Mouse (Mus musculus) B cell, adult 2 months (primary cell): ENCODE results near the gene Kmt2d.
A peak's percentile ranks its signal among the peaks of the same experiment; 100 is the strongest.

Experiments used
- DNase-seq, 2 experiments: peaks; one replicate each; pipeline ENCODE4 v3.0.0; 2022

The Kmt2d gene

DNA sequence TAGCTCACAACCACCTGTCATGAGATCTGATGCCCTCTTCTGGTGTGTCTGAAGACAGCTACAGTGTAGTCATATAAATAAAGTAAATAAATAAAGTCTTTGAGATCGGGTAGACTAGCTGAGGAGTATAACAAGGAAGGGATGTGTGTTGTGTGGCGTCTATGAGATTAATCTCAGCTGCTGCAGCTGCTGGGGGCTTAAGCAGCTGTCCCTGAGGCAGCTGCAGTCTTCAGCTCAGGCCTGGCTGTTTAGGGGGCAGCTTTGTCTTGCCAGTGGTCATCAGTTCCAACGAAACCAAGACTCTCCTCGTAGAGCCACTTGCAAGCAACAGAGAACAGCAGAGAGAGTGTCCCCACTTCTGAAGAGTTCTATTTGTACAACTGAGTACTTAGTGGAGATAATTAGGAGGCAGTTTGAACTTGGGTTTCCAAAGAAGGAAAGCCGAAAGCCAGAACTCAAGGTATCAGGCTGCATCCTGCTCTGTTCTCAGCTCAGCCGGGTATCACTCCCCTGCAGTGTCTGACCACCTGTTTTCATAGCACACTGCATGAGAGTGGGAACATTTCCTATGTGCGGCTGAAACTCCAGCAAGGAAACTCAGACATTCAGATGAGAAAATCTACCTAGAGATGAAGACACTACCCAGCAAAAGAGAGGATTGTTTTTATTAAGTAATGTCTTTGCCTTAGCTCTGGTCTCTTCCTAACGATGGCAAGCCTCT is 15.8 kb upstream of the Kmt2d start:
- DNase-seq, result no peak

GRCm38 (mm10) chr15:98884106-98884505 is 13.1 kb upstream of the Kmt2d start:
- DNase-seq, result no peak

DNA sequence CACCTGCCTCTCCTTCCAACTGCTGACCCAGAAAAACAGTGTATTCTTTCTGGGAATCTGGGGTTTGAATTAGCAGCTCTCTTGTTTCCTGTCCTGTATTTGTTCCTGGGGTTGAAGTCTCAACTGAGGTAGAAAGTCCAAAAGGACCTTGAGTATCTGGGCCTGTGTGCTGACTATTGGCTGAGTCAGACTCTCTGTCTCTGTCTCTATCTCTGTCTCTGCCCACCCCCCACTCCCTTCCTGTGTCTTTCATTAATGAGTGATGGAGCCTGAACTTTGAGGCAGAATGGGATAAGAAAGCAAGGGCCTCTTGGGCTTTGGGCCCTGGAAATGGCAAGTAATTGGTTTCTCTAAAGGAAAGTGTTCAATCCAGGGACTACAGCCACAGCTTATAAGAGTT is 12.7 kb upstream of the Kmt2d start:
- no peak for DNase-seq

DNA sequence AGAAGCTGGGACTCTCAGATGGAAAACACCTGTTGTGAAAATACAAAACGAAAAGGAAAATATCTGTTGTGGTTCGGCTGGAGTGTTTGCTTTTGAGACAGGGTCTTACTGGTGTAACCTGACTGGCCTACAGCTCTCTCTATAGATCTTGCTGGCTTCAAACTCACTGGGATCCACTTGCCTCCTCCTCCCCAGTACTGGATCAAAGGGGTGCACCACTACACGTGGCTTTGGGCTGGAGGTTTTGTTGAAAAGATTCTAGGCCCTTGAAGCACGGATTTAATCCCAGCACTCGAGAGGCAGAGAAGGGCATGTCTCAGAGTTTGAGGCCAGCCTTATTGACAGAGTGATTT is 10.6 kb upstream of the Kmt2d start:
- DNase-seq, result no peak

DNA sequence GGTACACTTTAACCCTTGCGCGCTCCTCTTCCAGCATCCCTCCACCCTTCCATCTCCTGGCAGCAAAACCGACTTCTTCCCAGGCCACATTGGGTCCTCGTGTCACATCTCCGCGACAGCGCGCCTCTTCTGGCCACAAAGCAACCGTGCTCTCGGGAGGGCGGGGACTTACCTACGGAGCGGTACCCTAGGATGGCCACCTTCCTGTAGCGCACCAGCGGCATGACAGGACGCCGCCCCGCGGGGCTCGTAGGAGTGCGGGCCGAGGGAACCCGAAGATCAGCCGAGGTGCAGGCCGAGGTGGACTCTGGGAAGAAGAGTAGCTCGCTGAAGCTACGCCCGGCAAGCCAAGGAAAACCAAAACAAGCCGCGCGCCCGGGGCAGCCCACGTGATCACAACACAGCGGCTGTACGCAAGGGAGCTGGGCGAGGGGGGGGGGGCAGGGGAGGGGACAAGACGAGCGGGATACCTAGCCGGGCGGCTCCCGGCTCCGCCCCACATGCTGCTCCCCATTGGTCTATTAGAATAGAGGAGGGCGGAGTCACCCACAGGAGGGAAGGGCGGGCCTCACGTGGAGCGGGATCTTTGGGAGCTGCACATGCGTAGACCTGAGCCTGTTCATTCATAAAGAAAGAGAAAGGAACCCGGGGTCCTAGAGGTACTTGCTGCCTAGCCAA is 10.1 kb upstream of the Kmt2d start:
- peak; percentile 91 to 92 for DNase-seq

GRCm38 (mm10) chr15:98877331-98877730 is 6.3 kb upstream of the Kmt2d start:
- DNase-seq, result peak; percentile 77 to 82

- DNase-seq, result peak; percentile 93 to 94
These were observed 1.2 kb upstream of the Kmt2d start for GRCm38 (mm10) chr15:98871916-98872888.

GRCm38 (mm10) chr15:98870179-98871069 is 580 bp downstream of the Kmt2d start:
- DNase-seq, result peak in 1 of 2 experiments; percentile 10

GRCm38 (mm10) chr15:98869342-98870178 is 1.4 kb downstream of the Kmt2d start:
- no peak for DNase-seq

DNA sequence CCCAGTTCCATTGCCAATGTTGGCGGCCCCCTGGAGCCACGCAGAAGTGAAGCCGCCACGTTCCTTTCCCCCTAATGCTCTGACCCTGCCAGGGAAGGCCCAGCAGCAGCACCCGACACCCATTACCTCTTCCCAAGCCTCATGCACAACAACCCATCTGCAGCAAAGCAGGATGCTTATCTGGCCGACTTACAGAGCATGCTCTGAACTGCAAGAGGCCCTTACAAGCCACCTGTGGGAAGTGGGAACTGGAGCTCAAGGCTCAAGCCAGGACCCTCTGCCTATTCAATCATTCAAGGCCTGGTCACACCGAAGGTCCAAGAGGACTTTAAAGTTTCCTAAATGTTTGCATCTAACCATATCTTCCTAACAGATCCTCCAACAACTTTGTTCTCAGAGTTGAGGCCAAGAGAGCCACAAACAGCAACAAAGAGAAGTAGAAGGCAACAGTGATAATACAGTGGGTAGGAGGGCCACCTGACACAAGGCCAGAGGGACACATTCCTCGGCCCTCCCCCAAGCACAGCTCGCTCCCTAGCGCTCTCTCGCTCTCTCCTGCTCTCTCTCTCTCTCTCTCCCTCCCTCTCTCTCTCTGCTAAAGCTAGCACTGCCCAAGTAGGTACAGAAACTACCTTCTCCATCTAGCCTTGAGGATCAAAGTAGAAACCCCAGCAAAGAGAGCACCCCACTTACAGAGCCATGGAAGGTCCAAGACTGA is 2.5 kb downstream of the Kmt2d start:
- no peak for DNase-seq

DNA sequence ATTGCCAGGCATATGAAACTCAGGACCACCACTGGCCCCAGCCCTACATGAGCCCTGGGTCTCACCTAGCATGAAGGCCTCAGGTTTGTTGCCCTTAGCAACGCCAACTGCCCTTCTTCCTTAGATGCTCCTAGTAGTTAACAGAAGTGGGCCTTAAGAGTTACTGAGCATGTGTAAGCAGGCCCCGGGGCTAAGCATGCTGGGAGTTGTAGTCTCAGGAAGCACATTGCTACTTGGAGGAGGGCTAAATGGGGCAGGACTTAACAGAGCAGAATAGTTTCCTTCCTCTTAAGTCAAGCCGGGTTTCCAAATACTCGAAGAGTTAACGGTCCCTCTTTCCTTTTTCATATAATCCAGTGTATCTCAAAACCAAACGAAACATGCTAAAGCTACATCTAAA is 3.7 kb downstream of the Kmt2d start:
- peak; percentile 79 to 82 for DNase-seq

GRCm38 (mm10) chr15:98866501-98866900 is 4.5 kb downstream of the Kmt2d start:
- no peak for DNase-seq

- no peak for DNase-seq
These were observed 5.2 kb downstream of the Kmt2d start for GRCm38 (mm10) chr15:98865771-98866170.

GRCm38 (mm10) chr15:98864951-98865350 is 6.1 kb downstream of the Kmt2d start:
- no peak for DNase-seq

GRCm38 (mm10) chr15:98863451-98863958 is 7.5 kb downstream of the Kmt2d start:
- DNase-seq, result no peak

- no peak for DNase-seq
These were observed 9.1 kb downstream of the Kmt2d start for GRCm38 (mm10) chr15:98861701-98862410.

DNA sequence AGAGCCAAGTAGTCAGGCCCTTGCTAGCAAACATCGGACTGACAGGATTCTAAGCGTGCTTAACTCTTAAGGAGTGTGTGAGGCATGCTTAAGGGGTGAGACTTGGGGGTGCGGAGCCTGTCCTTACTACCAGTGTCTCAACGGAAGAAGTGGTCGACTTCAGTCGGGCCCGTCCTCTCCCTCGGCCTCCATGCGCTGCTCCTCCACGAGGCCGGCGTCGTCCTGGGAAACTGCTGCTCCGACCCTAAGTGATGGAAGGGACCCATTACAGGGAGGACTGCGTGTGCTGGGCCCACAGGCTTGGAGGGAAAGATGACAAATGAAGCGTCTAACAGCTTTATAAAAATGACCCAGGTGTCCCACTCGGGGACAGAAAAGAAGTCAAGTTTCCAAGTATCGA is 10.1 kb downstream of the Kmt2d start:
- no peak for DNase-seq

GRCm38 (mm10) chr15:98859319-98860043 is 11.5 kb downstream of the Kmt2d start:
- no peak for DNase-seq

DNA sequence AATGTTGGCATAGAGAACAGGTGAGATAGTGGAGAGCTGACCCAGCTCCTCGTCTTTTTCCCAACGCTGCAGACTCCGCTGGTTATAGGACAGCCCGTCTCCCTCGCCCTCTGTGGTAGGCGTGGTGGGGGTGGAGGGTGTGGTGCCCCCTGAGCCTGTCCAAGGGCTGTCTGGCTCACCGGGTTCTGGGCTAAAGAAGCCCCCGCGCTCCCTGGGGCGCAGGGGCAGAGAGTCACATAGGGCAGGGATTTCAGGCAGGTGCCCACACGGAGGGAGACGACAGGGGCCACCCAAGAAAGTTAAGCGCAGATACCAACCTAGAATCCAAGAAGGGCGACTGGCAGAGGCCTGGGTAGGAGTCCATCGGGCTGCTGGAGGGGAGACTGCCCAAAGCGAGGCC is 16.8 kb downstream of the Kmt2d start:
- DNase-seq, result no peak
